In genomic region chr6:127241693-127242425, GRCm38 (mm10) we compare ENCODE assay signal across 16 mouse cellular contexts.
"Had no signal": no experiment of that assay in that cellular context is flagged by ENCODE, and none has a peak within 500 bp of the region (broad histone marks: within the 10 kb centered on the region; RNA-seq: fewer than 3 reads in every experiment).

No protein-coding gene starts in this region.

- H3K9me3 ChIP-seq: lung, embryonic 15.5 days; midbrain, embryonic 12.5 days; midbrain, embryonic 15.5 days; neural tube, embryonic 12.5 days had no signal

- H3K4me3 ChIP-seq: lung, embryonic 15.5 days; megakaryocyte, embryonic 14.5 days; midbrain, embryonic 12.5 days; midbrain, embryonic 15.5 days; neural tube, embryonic 12.5 days had no signal

- H3K4me1 ChIP-seq: lung, embryonic 15.5 days; midbrain, embryonic 12.5 days; midbrain, embryonic 15.5 days; neural tube, embryonic 12.5 days had no signal

- ATAC-seq: liver, postnatal 0 days; lung, postnatal 0 days; midbrain, embryonic 15.5 days had no signal

- H3K27me3 ChIP-seq: lung, embryonic 15.5 days; megakaryocyte, embryonic 14.5 days; midbrain, embryonic 12.5 days; midbrain, embryonic 15.5 days; neural tube, embryonic 12.5 days had no signal

- H3K9ac ChIP-seq: liver, postnatal 0 days; lung, embryonic 15.5 days; midbrain, embryonic 12.5 days; midbrain, embryonic 15.5 days; neural tube, embryonic 12.5 days had no signal

- H3K4me2 ChIP-seq: lung, embryonic 15.5 days; midbrain, embryonic 12.5 days; midbrain, embryonic 15.5 days; neural tube, embryonic 12.5 days had no signal

- H3K27ac ChIP-seq: lung, embryonic 15.5 days; macrophage; midbrain, embryonic 12.5 days; midbrain, embryonic 15.5 days; neural tube, embryonic 12.5 days had no signal

- H3K36me3 ChIP-seq: lung, embryonic 15.5 days; midbrain, embryonic 12.5 days; midbrain, embryonic 15.5 days; neural tube, embryonic 12.5 days had no signal

- DNase-seq: liver, postnatal 0 days; lung, adult 2 months; lung, postnatal 14 days; lung, postnatal 36 days; right cerebral cortex, postnatal 14 days; right cerebral cortex, postnatal 4 days; spleen, adult 18-20 months; thymus, adult 18-20 months; thymus, postnatal 36 days had no signal
